Mouse (Mus musculus): ENCODE results near the gene Fbxo4.

The Fbxo4 gene

DNA sequence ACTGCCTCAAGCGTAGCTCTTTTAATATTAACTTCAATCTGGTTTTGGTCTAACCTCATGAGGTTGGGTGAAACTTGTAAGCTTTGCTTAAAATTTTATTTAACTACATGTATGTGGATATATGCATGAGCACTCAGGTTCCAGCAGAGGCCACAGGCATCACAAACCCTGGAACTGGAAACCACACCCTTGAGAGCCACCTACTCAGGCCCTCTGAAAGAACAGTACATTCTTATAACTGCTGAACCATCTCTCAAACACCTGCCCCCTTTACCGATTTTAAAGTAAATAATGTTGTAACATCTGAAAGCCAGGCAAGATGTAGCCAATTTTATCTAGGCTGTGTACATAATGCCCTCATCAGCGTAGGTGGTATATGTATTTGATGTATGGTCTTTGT lies 498 bp upstream of the Fbxo4 start:
- peak; percentile 27 to 51 for DNase-seq (ENCODE audit: low spot score in 2 of 2)

DNA sequence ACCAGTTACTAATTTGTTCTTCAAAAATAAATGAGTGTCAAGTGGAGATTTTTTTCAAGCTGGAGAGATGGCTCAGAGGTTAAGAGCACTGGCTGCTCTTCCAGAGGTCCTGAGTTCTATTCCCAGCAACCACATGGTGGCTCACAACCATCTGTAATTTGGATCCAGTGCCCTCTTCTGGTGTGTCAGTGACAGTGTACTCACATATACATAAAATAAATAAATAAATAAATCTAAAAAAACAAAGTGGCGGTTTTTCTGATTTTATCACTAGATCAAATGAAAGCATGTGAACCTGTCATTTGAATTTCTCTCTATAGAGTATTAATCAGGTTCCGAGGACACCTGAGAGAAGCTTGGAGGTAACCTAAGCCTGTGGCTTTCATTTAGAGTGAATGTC lies 1.1 kb downstream of the Fbxo4 start:
- DNase-seq (ENCODE audit: low spot score in 2 of 2) = no peak

GRCm38 (mm10) chr15:3973300-3973699 lies 6.1 kb downstream of the Fbxo4 start:
- no peak for DNase-seq (ENCODE audit: low spot score in 2 of 2)

GRCm38 (mm10) chr15:3970193-3970592 lies 9.2 kb downstream of the Fbxo4 start:
- no peak for DNase-seq (ENCODE audit: low spot score in 2 of 2)

GRCm38 (mm10) chr15:3969743-3970142 lies 9.6 kb downstream of the Fbxo4 start:
- no peak for DNase-seq (ENCODE audit: low spot score in 2 of 2)

- no peak for DNase-seq (ENCODE audit: low spot score in 2 of 2)
Observed at GRCm38 (mm10) chr15:3962251-3962650, 17.1 kb downstream of the Fbxo4 start.

- no peak for DNase-seq (ENCODE audit: low spot score in 2 of 2)
Observed at GRCm38 (mm10) chr15:3960094-3960493, 19.3 kb downstream of the Fbxo4 start.

GRCm38 (mm10) chr15:3957982-3958381 lies 21.4 kb downstream of the Fbxo4 start:
- DNase-seq (ENCODE audit: low spot score in 2 of 2) = peak; percentile 41 to 50

- no peak for DNase-seq (ENCODE audit: low spot score in 2 of 2)
Observed at GRCm38 (mm10) chr15:3954971-3955370, 24.4 kb downstream of the Fbxo4 start.

- no peak for DNase-seq (ENCODE audit: low spot score in 2 of 2)
Observed at GRCm38 (mm10) chr15:3938132-3938531, 41.2 kb downstream of the Fbxo4 start.

DNA sequence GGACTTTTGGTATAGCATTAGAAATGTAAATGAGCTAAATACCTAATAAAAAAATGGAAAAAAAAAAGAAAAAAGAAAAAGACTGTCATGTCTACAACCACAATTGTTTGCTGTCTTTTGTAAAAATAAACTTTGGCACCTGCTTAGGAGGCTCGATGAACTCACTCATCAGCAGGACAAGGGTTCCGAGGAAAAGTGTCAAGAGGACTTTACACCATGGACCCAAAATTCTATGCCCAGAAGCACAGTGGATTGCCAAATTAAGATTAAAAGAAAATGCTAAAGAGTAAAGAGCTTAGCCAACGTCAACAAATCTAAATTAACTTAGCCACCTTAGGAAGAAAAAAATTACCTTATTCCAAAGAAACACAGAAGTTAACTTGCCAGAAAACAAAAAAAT lies 43.3 kb downstream of the Fbxo4 start:
- DNase-seq (ENCODE audit: low spot score in 2 of 2) = no peak

- DNase-seq (ENCODE audit: low spot score in 2 of 2) = no peak
Observed at GRCm38 (mm10) chr15:3933466-3933865, 45.9 kb downstream of the Fbxo4 start.

DNA sequence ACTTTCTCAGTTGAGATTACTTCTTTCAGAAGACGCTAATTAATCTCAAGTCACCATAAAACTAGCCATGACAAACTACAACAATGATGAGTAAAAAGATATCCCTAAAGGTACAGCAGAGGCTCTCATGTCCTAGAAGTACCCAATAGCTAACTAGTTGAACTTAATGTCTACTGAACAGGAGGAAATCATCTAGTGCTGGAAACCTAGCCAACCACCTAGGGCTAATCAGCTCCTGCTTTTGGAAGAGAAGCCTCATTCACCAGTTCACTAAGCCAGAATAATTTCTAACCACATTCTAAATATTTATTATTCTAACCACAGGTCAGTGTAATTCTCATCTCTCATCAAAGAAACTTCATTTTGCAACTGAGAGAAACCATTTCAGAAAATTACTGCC lies 47.4 kb downstream of the Fbxo4 start:
- DNase-seq (ENCODE audit: low spot score in 2 of 2) = no peak
